Mouse (Mus musculus) liver, adult 2 months (tissue): ENCODE measurements at regions not wholly inside any gene's neighbourhood (a gene's known extent, or its start where the extent isn't known, plus 50 kb on each side); places are given as distances from the start of the nearest gene placed in this dataset.

Experiments used
- CTCF ChIP-seq: fragments of 200-500 bp; IDR thresholded peaks from 2 replicates; pipeline ENCODE4 v1.5.1; 2011; ENCODE audit warnings: low read depth, low read length, control low read depth
- POLR2A ChIP-seq: fragments of 200-500 bp; IDR thresholded peaks from 2 replicates; pipeline ENCODE4 v1.6.1; 2011; ENCODE audit warnings: low read length, control low read depth; ENCODE audit not compliant: insufficient read depth; ENCODE audit errors: extremely low read depth

GRCm38 (mm10) chr13:64565791-64566190 is 68.2 kb upstream of the Fam240b start:
- TF ChIP-seq POLR2A (no peak), CTCF (no peak)
